Mouse (Mus musculus) regulatory T cell (primary cell): ENCODE measurements at regions not wholly inside any gene's neighbourhood (a gene's known extent, or its start where the extent isn't known, plus 50 kb on each side); places are given as distances from the start of the nearest gene placed in this dataset.

Source experiments
- in situ Hi-C: fragments of 300-600 bp; cut with MboI, MseI; formaldehyde crosslinking; loops from one replicate; pipeline ENCODE4 v1.15.1; 2025; ENCODE audit warnings: high pct_unique_total_duplicates

DNA sequence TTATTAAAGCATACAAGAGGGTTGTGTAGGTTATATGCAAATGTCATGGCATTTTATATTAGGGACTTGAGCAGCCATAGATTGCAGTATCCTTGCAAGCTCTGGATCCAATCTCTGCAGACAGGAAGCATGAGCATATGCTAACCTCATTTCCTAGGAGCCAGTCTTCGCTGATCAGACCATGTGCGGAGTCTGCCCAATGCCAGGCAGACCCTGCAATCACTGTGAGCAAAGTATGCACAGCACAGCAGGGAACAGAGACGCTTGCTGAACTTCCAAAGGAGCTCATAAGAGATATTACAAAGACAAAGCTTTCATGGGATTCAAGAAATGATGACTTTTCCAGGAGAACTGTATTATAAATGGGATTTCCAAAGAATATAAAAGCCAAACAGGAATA is 65.2 kb upstream of the Fbxl4 start:
- in situ Hi-C loops: no loop called here

DNA sequence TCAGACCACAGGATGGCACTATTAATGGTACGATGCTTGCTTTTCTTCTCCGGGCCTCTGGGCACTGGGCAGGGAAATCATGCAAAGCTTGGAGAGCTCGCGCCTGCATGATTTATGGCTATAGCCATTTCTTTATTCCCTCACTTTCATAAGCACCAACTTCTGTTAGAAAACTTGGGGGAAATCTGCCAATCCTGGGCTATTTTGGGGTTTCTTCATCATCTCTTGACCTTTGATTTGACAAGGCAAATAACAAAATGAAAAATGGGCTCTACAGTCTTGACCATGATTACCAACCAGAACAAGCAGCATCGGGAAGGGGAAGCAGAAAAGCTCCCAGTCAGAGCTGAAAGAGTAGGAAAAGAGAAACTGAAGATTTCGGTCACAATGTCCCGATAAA is 57.1 kb upstream of the Fbxl4 start:
- in situ Hi-C loops: no loop called here

DNA sequence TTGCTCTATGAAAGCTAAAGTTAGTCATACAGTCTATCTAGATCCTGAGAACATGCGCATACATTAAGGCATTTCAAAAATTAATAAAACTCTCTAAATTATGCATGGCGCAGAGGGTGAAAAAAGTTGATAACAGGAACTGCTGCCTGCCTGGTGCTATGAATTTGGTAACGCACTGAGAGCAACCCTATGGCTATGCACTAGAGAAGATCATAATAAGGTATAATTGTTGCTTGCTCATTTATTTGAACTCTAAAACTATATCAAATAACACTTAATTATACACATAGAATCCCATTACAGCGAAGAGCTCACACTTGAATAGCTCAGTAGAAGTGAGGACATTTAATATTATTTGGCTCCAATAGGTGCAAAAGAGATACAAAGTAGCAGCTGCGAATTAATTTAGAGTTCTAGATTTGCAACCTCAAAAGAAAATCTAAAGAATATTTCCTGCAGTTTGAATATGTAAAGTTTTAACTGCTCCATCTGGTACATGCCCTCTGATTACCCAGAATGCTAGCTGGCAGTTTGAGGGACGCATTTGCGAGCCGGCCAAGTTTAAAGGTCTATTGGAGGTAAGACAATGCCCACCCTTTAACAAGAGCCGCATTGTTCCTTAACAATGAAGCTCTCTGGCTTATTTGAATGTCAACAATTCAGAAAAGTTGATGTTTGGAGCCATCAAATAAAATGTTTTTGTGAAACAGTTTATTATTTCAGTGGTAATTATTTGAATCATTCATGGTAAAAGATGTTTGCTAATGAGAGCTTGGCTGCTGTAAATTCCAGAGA is 56.0 kb upstream of the Fbxl4 start:
- in situ Hi-C loops: no loop called here

DNA sequence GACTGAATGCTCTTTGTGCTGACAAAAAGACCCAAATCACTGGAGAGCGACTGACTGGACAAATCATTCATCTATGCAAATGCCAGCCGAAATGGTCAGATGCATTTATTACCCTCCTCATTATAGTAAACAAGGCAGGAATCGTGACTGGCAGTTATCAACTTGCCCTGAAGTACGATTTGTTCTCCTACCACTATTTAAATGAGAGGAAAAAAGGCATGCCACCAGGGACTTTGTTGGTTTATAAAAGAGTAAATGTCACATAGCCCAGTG is 55.5 kb upstream of the Fbxl4 start:
- in situ Hi-C loops: no loop called here

DNA sequence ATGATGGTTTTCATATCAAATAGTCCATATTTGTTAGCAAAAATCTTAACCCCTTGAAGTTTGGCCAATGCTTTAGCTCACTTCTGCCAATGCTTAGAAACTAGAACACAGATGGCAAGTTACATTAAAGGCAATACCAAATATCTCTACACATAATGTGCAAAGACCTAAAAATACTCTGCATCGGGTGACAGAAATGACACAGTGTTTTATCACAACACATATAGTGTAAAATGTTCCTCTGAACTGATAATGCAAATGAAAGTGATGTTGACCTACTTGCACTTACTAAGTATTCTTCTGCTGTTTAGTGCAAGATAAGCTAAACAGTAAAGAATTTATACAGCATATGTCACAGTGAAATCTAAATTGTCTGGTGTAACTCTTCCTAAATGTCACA is 55.1 kb upstream of the Fbxl4 start:
- in situ Hi-C loops: no loop called here
